In the genomic region with DNA sequence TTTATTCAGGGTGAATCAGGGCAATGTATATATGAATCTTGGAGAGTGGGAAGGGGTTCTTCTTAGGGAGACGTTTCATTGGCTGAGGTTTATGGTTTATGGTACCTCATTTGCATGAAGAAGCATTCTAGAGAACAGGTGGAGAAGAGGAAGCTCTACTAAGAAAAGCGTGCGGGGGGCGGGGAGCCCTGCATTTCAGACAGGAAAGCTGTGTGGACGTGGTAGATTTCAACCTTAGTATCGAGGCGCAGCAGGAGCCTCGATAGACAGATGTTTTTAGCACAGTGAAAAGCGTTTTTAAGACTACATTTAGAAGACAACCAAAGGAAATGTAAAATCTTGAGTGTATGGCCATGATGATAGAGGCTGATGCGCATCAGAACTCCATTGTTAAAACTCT, we compare ENCODE assay signal across 27 mouse cellular contexts. TPM values are rescaled to one million over a fixed set of nuclear protein-coding genes. Genes with fewer than 3 reads are reported as not detected.
DNase-seq lines count a peak whose midpoint lies in the region; ATAC-seq and TF ChIP-seq lines count a peak whose summit lies in the region.
"Had no signal": no experiment of that assay in that cellular context is flagged by ENCODE, and none has a peak within 500 bp of the region (broad histone marks: within the 10 kb centered on the region; RNA-seq: fewer than 3 reads in every experiment).

No protein-coding gene starts in this region.

- TF ChIP-seq CTCF in MEL (IDR thresholded peaks at IDR 0.05 in 2 of 3, conservative IDR thresholded peaks at IDR 0.05 in 1 of 3; ENCODE audit: control insufficient read depth in 1 of 3, insufficient read depth in 1 of 3, low read depth in 2 of 3, low read length in 3 of 3, poor library complexity in 1 of 3, severe bottlenecking in 1 of 3), result no peak

- H3K4me3 ChIP-seq in MEL (ENCODE audit: control insufficient read depth in 1 of 2, insufficient read depth in 1 of 2, low read depth in 2 of 2, low read length in 2 of 2), result 0 out of 4 replicates have a peak overlapping the region, but pooled peaks of 1 of the 2 experiments have one; percentile 9
- H3K4me3 ChIP-seq in forebrain, embryonic 13.5 days, result no peak overlapping the region
- H3K4me3 ChIP-seq in forebrain, embryonic 16.5 days (replicated peaks; ENCODE audit: low read length), result no peak overlapping the region
- H3K4me3 ChIP-seq: forebrain, embryonic 15.5 days; hindbrain, embryonic 12.5 days; intestine, embryonic 15.5 days; layer of hippocampus, adult 2 months; limb, embryonic 13.5 days; lung, embryonic 15.5 days; stomach, embryonic 15.5 days had no signal

- peaks cover 0 to 21% of the 10 kb centered on the region in 2 experiments; a peak in 2 of 4 replicates for H3K36me3 ChIP-seq in MEL (ENCODE audit: control insufficient read depth in 1 of 2, insufficient read depth in 2 of 2, low read length in 2 of 2)
- H3K36me3 ChIP-seq in forebrain, embryonic 13.5 days (ENCODE audit: poor library complexity, severe bottlenecking), result no peaks in the 10 kb centered on the region
- no peaks in the 10 kb centered on the region for H3K36me3 ChIP-seq in forebrain, embryonic 16.5 days (ENCODE audit: control insufficient read depth, insufficient read depth)
- H3K36me3 ChIP-seq: forebrain, embryonic 15.5 days; hindbrain, embryonic 12.5 days; intestine, embryonic 15.5 days; limb, embryonic 13.5 days; lung, embryonic 15.5 days; stomach, embryonic 15.5 days had no signal

- no peaks in the 10 kb centered on the region for H3K9me3 ChIP-seq in MEL (replicated peaks; ENCODE audit: insufficient read depth, low read length)
- H3K9me3 ChIP-seq in forebrain, embryonic 13.5 days (replicated peaks), result no peaks in the 10 kb centered on the region
- no peaks in the 10 kb centered on the region for H3K9me3 ChIP-seq in forebrain, embryonic 16.5 days (ENCODE audit: control insufficient read depth, low read length)
- H3K9me3 ChIP-seq: forebrain, embryonic 15.5 days; hindbrain, embryonic 12.5 days; intestine, embryonic 15.5 days; limb, embryonic 13.5 days; lung, embryonic 15.5 days; stomach, embryonic 15.5 days had no signal

- 0 out of 2 replicates have a peak, but pooled peaks have one; percentile 39 for ATAC-seq in megakaryocyte progenitor cell, adult 5-6 weeks (replicated peaks; ENCODE audit: poor library complexity)
- no peak for ATAC-seq in forebrain, embryonic 13.5 days
- no peak for ATAC-seq in forebrain, embryonic 16.5 days
- ATAC-seq: forebrain, embryonic 15.5 days; hindbrain, postnatal 0 days; intestine, embryonic 15.5 days; Patski had no signal

- no peaks in the 10 kb centered on the region for H3K27me3 ChIP-seq in MEL (ENCODE audit: control insufficient read depth in 1 of 2, insufficient read depth in 2 of 2, low read length in 2 of 2)
- H3K27me3 ChIP-seq in forebrain, embryonic 13.5 days, result 0 out of 2 replicates have a peak, but pooled peaks cover 3% of the 10 kb centered on the region
- no peaks in the 10 kb centered on the region for H3K27me3 ChIP-seq in forebrain, embryonic 16.5 days (replicated peaks; ENCODE audit: control insufficient read depth, insufficient read depth, low read length)
- H3K27me3 ChIP-seq: forebrain, embryonic 15.5 days; hindbrain, embryonic 12.5 days; intestine, embryonic 15.5 days; limb, embryonic 13.5 days; Patski; stomach, embryonic 15.5 days had no signal

- no peak for TF ChIP-seq POLR2A in MEL (IDR thresholded peaks at IDR 0.05; ENCODE audit: control insufficient read depth in 1 of 2, insufficient read depth in 1 of 2, low read depth in 1 of 2, low read length in 2 of 2, poor library complexity in 1 of 2)

- peak; percentile 17 to 41; a peak in 3 of 4 replicates for TF ChIP-seq EP300 in MEL (IDR thresholded peaks at IDR 0.05; ENCODE audit: low read depth in 1 of 2, low read length in 2 of 2)

- no peaks in the 10 kb centered on the region for H3K79me2 ChIP-seq in MEL (ENCODE audit: control insufficient read depth, insufficient read depth, low read length, poor library complexity)

- H3K4me2 ChIP-seq in forebrain, embryonic 13.5 days, result no peak overlapping the region
- no peak overlapping the region for H3K4me2 ChIP-seq in forebrain, embryonic 16.5 days (ENCODE audit: low read length)
- H3K4me2 ChIP-seq: forebrain, embryonic 15.5 days; heart, embryonic 11.5 days; hindbrain, embryonic 12.5 days; intestine, embryonic 15.5 days; limb, embryonic 13.5 days; liver, embryonic 11.5 days; lung, embryonic 15.5 days; stomach, embryonic 15.5 days had no signal

- no peak for TF ChIP-seq RAD21 in MEL (IDR thresholded peaks at IDR 0.05; ENCODE audit: low read depth, low read length)

- H3K27ac ChIP-seq in MEL (ENCODE audit: control insufficient read depth, low read depth, low read length), result no peak overlapping the region
- no peak overlapping the region for H3K27ac ChIP-seq in forebrain, embryonic 13.5 days
- H3K27ac ChIP-seq in forebrain, embryonic 16.5 days (ENCODE audit: low read length), result no peak overlapping the region
- H3K27ac ChIP-seq: forebrain, embryonic 15.5 days; hindbrain, embryonic 12.5 days; hindbrain, postnatal 0 days; intestine, embryonic 15.5 days; layer of hippocampus, adult 2 months; limb, embryonic 13.5 days; lung, embryonic 15.5 days; stomach, embryonic 15.5 days had no signal

- no peak overlapping the region for H3K9ac ChIP-seq in MEL (ENCODE audit: control insufficient read depth, low read depth, low read length, poor library complexity, severe bottlenecking)
- H3K9ac ChIP-seq in forebrain, embryonic 13.5 days, result no peak overlapping the region
- no peak overlapping the region for H3K9ac ChIP-seq in forebrain, embryonic 16.5 days (replicated peaks; ENCODE audit: low read depth, low read length)
- H3K9ac ChIP-seq: forebrain, embryonic 15.5 days; hindbrain, embryonic 12.5 days; intestine, embryonic 15.5 days; limb, embryonic 13.5 days; lung, embryonic 15.5 days; stomach, embryonic 15.5 days had no signal

- 83% methylated on average over 10 of the region's 10 CpGs for WGBS in forebrain, embryonic 13.5 days
- 80% methylated on average over 10 of the region's 10 CpGs for WGBS in forebrain, embryonic 16.5 days

- DNase-seq in A20 (ENCODE audit: low read depth, low spot score) (peak; percentile 81), MEL (ENCODE audit: low read depth, low spot score) (peak; percentile 85)
- peak; percentile 54 to 69 for DNase-seq in thymus, postnatal 36 days
- DNase-seq in spleen, adult 12 weeks (ENCODE audit: low spot score), result no peak
- DNase-seq: adrenal gland, postnatal 10 days; B cell, adult 2 months; gastrocnemius, postnatal 14 days; heart, adult 11 months; heart, postnatal 36 days; kidney, adult 2 months; kidney, postnatal 36 days; lung, postnatal 36 days; midbrain, embryonic 14.5 days had no signal

- H3K4me1 ChIP-seq in MEL (ENCODE audit: control insufficient read depth in 1 of 2, insufficient read depth in 2 of 2, low read length in 2 of 2), result peaks cover 12 to 35% of the 10 kb centered on the region in 2 experiments
- no peaks in the 10 kb centered on the region for H3K4me1 ChIP-seq in forebrain, embryonic 13.5 days
- no peaks in the 10 kb centered on the region for H3K4me1 ChIP-seq in forebrain, embryonic 16.5 days (replicated peaks; ENCODE audit: control insufficient read depth, insufficient read depth, low read length)
- H3K4me1 ChIP-seq: hindbrain, embryonic 12.5 days; intestine, embryonic 15.5 days; limb, embryonic 13.5 days; lung, embryonic 15.5 days; stomach, embryonic 15.5 days had no signal

TF ChIP-seq in MEL, 35 proteins besides CTCF, POLR2A, EP300 and RAD21:
- TF ChIP-seq TCF12 (IDR thresholded peaks at IDR 0.05; ENCODE audit: low read depth, low read length), result peak; percentile 39; the same call in 1 of the 2 replicates
- peak; percentile 39; the same call in 1 of the 2 replicates for TF ChIP-seq MAX (IDR thresholded peaks at IDR 0.05; ENCODE audit: low read length)
- no peak for TF ChIP-seq E2F4 (IDR thresholded peaks at IDR 0.05; ENCODE audit: borderline replicate concordance, low read depth, low read length)
- peak; percentile 52 for TF ChIP-seq TAL1 (IDR thresholded peaks at IDR 0.05; ENCODE audit: low read length)
- TF ChIP-seq CHD2 (IDR thresholded peaks at IDR 0.05; ENCODE audit: low read length), result peak; percentile 10; the same call in 1 of the 2 replicates
- TF ChIP-seq TBP (IDR thresholded peaks at IDR 0.05; ENCODE audit: low read depth, low read length), result peak; percentile 77
- 0 out of 2 replicates have a peak, but pooled peaks have one; percentile 36 for TF ChIP-seq MYC (IDR thresholded peaks at IDR 0.05; ENCODE audit: low read depth, low read length)
- TF ChIP-seq MAZ (IDR thresholded peaks at IDR 0.05; ENCODE audit: low read depth, low read length), result no peak

RNA-seq across cellular contexts. Expression of a gene that starts 6.6 kb away (rescaled TPM):
- total RNA-seq in MEL (2012; rRNA removed), result 64.1 and 66.8 TPM in 2 replicates
- polyA plus RNA-seq in MEL (2012; ENCODE audit: insufficient read depth in 1 of 2, insufficient read length in 2 of 2, low read depth in 1 of 2, low replicate concordance in 2 of 2, missing spikeins in 1 of 2), result 100 to 1,000 TPM in 1 of 2 experiments, not detected in 1; 133 TPM
- 30.8 and 33.9 TPM in 2 replicates for total RNA-seq in megakaryocyte progenitor cell, adult 5-6 weeks (2015)
- total RNA-seq in megakaryocyte progenitor cell, adult 5-6 weeks (2017), result 18.2 and 23.7 TPM in 2 replicates
- polyA plus RNA-seq in forebrain, embryonic 13.5 days (2015; fragmentation: Nextera tagmentation; extraction: Ambion mirVana), result 164 and 168 TPM in 2 replicates
- 145 and 156 TPM in 2 replicates for polyA plus RNA-seq in forebrain, embryonic 16.5 days (2015; fragmentation: Nextera tagmentation; extraction: Ambion mirVana)

RNA-seq across cellular contexts. Expression of a gene that starts 30.8 kb away (rescaled TPM):
- 40.2 and 43.3 TPM in 2 replicates for total RNA-seq in MEL (2012; rRNA removed)
- polyA plus RNA-seq in MEL (2012; ENCODE audit: insufficient read depth in 1 of 2, insufficient read length in 2 of 2, low read depth in 1 of 2, low replicate concordance in 2 of 2, missing spikeins in 1 of 2), result 10 to 100 TPM in 1 of 2 experiments, not detected in 1; 53.6 TPM
- total RNA-seq in megakaryocyte progenitor cell, adult 5-6 weeks (2015), result 10.9 and 16.8 TPM in 2 replicates
- 60.3 and 64.2 TPM in 2 replicates for total RNA-seq in megakaryocyte progenitor cell, adult 5-6 weeks (2017)
- polyA plus RNA-seq in forebrain, embryonic 13.5 days (2015; fragmentation: Nextera tagmentation; extraction: Ambion mirVana), result 3.7 and 6.3 TPM in 2 replicates
- polyA plus RNA-seq in forebrain, embryonic 16.5 days (2015; fragmentation: Nextera tagmentation; extraction: Ambion mirVana), result 4.1 and 4.2 TPM in 2 replicates
